Mouse (Mus musculus) heart, embryonic 11.5 days (tissue): ENCODE results near the gene Mta1. TPM values are rescaled to one million over a fixed set of nuclear protein-coding genes. Genes with fewer than 3 reads are reported as not detected.

ENCODE experiments used
- ATAC-seq: fragments of 200-750 bp; cut with Nextera tagmentation; replicated peaks from 2 replicates; pipeline ENCODE4 v1.8.0; 2017; ENCODE audit warnings: moderate library complexity; ENCODE audit not compliant: insufficient number of reproducible peaks, low FRiP score, low TSS enrichment
- H3K27ac ChIP-seq: fragments of 300-500 bp; sonication (generic); 2 replicates; pipeline ENCODE4 v1.5.1; 2014; ENCODE audit warnings: mild to moderate bottlenecking, low read depth, low read length
- H3K27me3 ChIP-seq: fragments of 300-500 bp; sonication (generic); 2 replicates; pipeline ENCODE4 v1.6.1; 2014; ENCODE audit warnings: mild to moderate bottlenecking, low read length, mixed read lengths; ENCODE audit not compliant: control insufficient read depth, insufficient read depth
- H3K36me3 ChIP-seq: fragments of 300-500 bp; sonication (generic); 2 replicates; pipeline ENCODE4 v1.6.1; 2014; ENCODE audit warnings: mild to moderate bottlenecking, low read length, moderate library complexity, mixed read lengths; ENCODE audit not compliant: control insufficient read depth, insufficient read depth
- H3K4me1 ChIP-seq: fragments of 300-500 bp; sonication (generic); 2 replicates; pipeline ENCODE4 v1.6.1; 2014; ENCODE audit warnings: low read length; ENCODE audit not compliant: control insufficient read depth, insufficient read depth
- H3K4me2 ChIP-seq: fragments of 300-500 bp; sonication (generic); 2 replicates; pipeline ENCODE4 v1.6.1; 2014; ENCODE audit warnings: mild to moderate bottlenecking, moderate library complexity
- H3K4me3 ChIP-seq: fragments of 300-500 bp; sonication (generic); 2 replicates; pipeline ENCODE4 v1.5.1; 2014; ENCODE audit warnings: low read depth, low read length
- H3K9ac ChIP-seq: fragments of 300-500 bp; sonication (generic); 2 replicates; pipeline ENCODE4 v1.6.1; 2014; ENCODE audit warnings: mild to moderate bottlenecking, low read depth, low read length, moderate library complexity
- H3K9me3 ChIP-seq: fragments of 300-500 bp; sonication (generic); replicated peaks from 2 replicates; pipeline ENCODE4 v1.6.1; 2016; ENCODE audit warnings: low read length; ENCODE audit not compliant: control insufficient read depth
- WGBS: fragments of 180-500 bp; shearing (Covaris S2); extraction: QIAGEN DNeasy Blood & Tissue Kit; methylation state at CpG from one replicate; pipeline ENCODE4 v1.1.7; 2014; ENCODE audit not compliant: insufficient replicate concordance; 5-methylcytosine and 5-hydroxymethylcytosine counted together
- polyA plus RNA-seq: library from polyadenylated mRNA; unstranded; fragments of >200 nt; fragmentation: Nextera tagmentation; extraction: Ambion mirVana; gene quantifications from 2 replicates; pipeline ENCODE4 v1.2.1, GENCODE M21; 2014

Gene Mta1
- polyA plus RNA-seq, 1 experiment from 2014 or later, result 14.7 TPM

GRCm38 (mm10) chr12:113101251-113101960 is 3.3 kb downstream of the Mta1 start:
- H3K4me1 ChIP-seq, result peaks cover 43% of the 10 kb centered on the region
- 0 out of 2 replicates have a peak, but pooled peaks cover 2% of the 10 kb centered on the region for H3K36me3 ChIP-seq
- no peak for ATAC-seq
- no peak overlapping the region for H3K27ac ChIP-seq
- H3K4me2 ChIP-seq, result no peak overlapping the region; the same call in 1 of the 2 replicates
- no peaks in the 10 kb centered on the region for H3K9me3 ChIP-seq
- WGBS, result 84% methylated on average over 9 of the region's 9 CpGs
- no peaks in the 10 kb centered on the region for H3K27me3 ChIP-seq
- H3K4me3 ChIP-seq, result no peak overlapping the region
- no peak overlapping the region for H3K9ac ChIP-seq

GRCm38 (mm10) chr12:113102461-113102860 is 4.4 kb downstream of the Mta1 start:
- H3K9me3 ChIP-seq, result no peaks in the 10 kb centered on the region
- no peak overlapping the region for H3K4me2 ChIP-seq
- no peaks in the 10 kb centered on the region for H3K27me3 ChIP-seq
- no peak overlapping the region for H3K27ac ChIP-seq
- no peak overlapping the region for H3K4me3 ChIP-seq
- no peak overlapping the region for H3K9ac ChIP-seq
- peaks cover 50% of the 10 kb centered on the region for H3K4me1 ChIP-seq
- ATAC-seq, result no peak
- 0 out of 2 replicates have a peak, but pooled peaks cover 2% of the 10 kb centered on the region for H3K36me3 ChIP-seq
- WGBS, result 63% methylated on average over 6 of the region's 6 CpGs

GRCm38 (mm10) chr12:113103846-113104451 is 5.9 kb downstream of the Mta1 start:
- H3K27me3 ChIP-seq, result no peaks in the 10 kb centered on the region
- no peak overlapping the region for H3K4me2 ChIP-seq
- no peaks in the 10 kb centered on the region for H3K9me3 ChIP-seq
- no peak overlapping the region for H3K9ac ChIP-seq
- H3K4me3 ChIP-seq, result no peak overlapping the region
- ATAC-seq, result no peak
- 78% methylated on average over 8 of the region's 8 CpGs for WGBS
- 0 out of 2 replicates have a peak, but pooled peaks cover 2% of the 10 kb centered on the region for H3K36me3 ChIP-seq
- peaks cover 55% of the 10 kb centered on the region for H3K4me1 ChIP-seq
- H3K27ac ChIP-seq, result no peak overlapping the region

GRCm38 (mm10) chr12:113106386-113106785 is 8.3 kb downstream of the Mta1 start:
- Histone ChIP-seq H3K4me3 (no peak overlapping the region), H3K27ac (no peak overlapping the region), H3K36me3 (0 out of 2 replicates have a peak, but pooled peaks cover 2% of the 10 kb centered on the region), H3K9me3 (no peaks in the 10 kb centered on the region), H3K4me2 (no peak overlapping the region), H3K4me1 (peaks cover 32% of the 10 kb centered on the region), H3K27me3 (no peaks in the 10 kb centered on the region), H3K9ac (no peak overlapping the region)
- WGBS, result 88% methylated on average over 6 of the region's 6 CpGs
- ATAC-seq, result no peak

- ATAC-seq, result 0 out of 2 replicates have a peak, but pooled peaks have one; percentile 21
- H3K27me3 ChIP-seq, result no peaks in the 10 kb centered on the region
- H3K9me3 ChIP-seq, result no peaks in the 10 kb centered on the region
- WGBS, result 68% methylated on average over 4 of the region's 4 CpGs
- H3K9ac ChIP-seq, result no peak overlapping the region
- H3K36me3 ChIP-seq, result peaks cover 4% of the 10 kb centered on the region
- H3K4me2 ChIP-seq, result no peak overlapping the region
- H3K4me1 ChIP-seq, result peaks cover 29% of the 10 kb centered on the region
- H3K27ac ChIP-seq, result peak overlapping the region; percentile 16
- no peak overlapping the region for H3K4me3 ChIP-seq
Observed at GRCm38 (mm10) chr12:113107431-113108124, 9.5 kb downstream of the Mta1 start.

- no peak for ATAC-seq
- no peak overlapping the region for H3K9ac ChIP-seq
- WGBS, result 82% methylated on average over 17 of the region's 17 CpGs
- H3K4me3 ChIP-seq, result no peak overlapping the region
- H3K27me3 ChIP-seq, result no peaks in the 10 kb centered on the region
- H3K27ac ChIP-seq, result no peak overlapping the region
- no peaks in the 10 kb centered on the region for H3K9me3 ChIP-seq
- peaks cover 6% of the 10 kb centered on the region for H3K36me3 ChIP-seq
- H3K4me1 ChIP-seq, result peaks cover 22% of the 10 kb centered on the region
- no peak overlapping the region for H3K4me2 ChIP-seq
Observed at GRCm38 (mm10) chr12:113108528-113109283, 10.6 kb downstream of the Mta1 start.

- no peak overlapping the region for H3K27ac ChIP-seq
- no peaks in the 10 kb centered on the region for H3K9me3 ChIP-seq
- no peak overlapping the region for H3K4me3 ChIP-seq
- no peak overlapping the region for H3K4me2 ChIP-seq
- no peaks in the 10 kb centered on the region for H3K27me3 ChIP-seq
- peaks cover 20% of the 10 kb centered on the region for H3K4me1 ChIP-seq
- ATAC-seq, result no peak
- peaks cover 10% of the 10 kb centered on the region for H3K36me3 ChIP-seq
- 87% methylated on average over 10 of the region's 10 CpGs for WGBS
- no peak overlapping the region for H3K9ac ChIP-seq
Observed at GRCm38 (mm10) chr12:113109801-113110200, 11.7 kb downstream of the Mta1 start.

- Histone ChIP-seq H3K9me3 (no peaks in the 10 kb centered on the region), H3K4me3 (no peak overlapping the region), H3K4me1 (no peaks in the 10 kb centered on the region), H3K36me3 (peaks cover 21% of the 10 kb centered on the region), H3K4me2 (no peak overlapping the region), H3K9ac (no peak overlapping the region), H3K27me3 (no peaks in the 10 kb centered on the region), H3K27ac (no peak overlapping the region)
- WGBS, result 80% methylated on average over 4 of the region's 4 CpGs
- no peak for ATAC-seq
Observed at GRCm38 (mm10) chr12:113114141-113114540, 16.1 kb downstream of the Mta1 start.
